Mouse (Mus musculus) neural tube, embryonic 14.5 days (tissue): ENCODE measurements at regions not wholly inside any gene's neighbourhood (a gene's known extent, or its start where the extent isn't known, plus 50 kb on each side); places are given as distances from the start of the nearest gene placed in this dataset.
"Not testable (repeated sequence)": the region's sequence is repeated elsewhere in the genome, so short reads cannot be mapped to it uniquely, and the experiment has no call there.

Experiments used
- ATAC-seq: fragments of 200-750 bp; cut with Nextera tagmentation; 2 replicates; pipeline ENCODE4 v1.8.0; 2017; ENCODE audit warnings: low read depth, mild to moderate bottlenecking, moderate TSS enrichment, moderate library complexity
- H3K27ac ChIP-seq: fragments of 300-500 bp; sonication (generic); 2 replicates; pipeline ENCODE4 v1.5.1; 2014; ENCODE audit warnings: low read depth, mild to moderate bottlenecking, control low read depth, low read length, moderate library complexity, mixed read lengths
- H3K27me3 ChIP-seq: fragments of 300-500 bp; sonication (generic); 2 replicates; pipeline ENCODE4 v1.6.1; 2014; ENCODE audit warnings: low read length; ENCODE audit not compliant: control insufficient read depth, insufficient read depth
- H3K36me3 ChIP-seq: fragments of 300-500 bp; sonication (generic); 2 replicates; pipeline ENCODE4 v1.6.1; 2014; ENCODE audit warnings: low read length, mixed read lengths; ENCODE audit not compliant: control insufficient read depth, insufficient read depth
- H3K4me1 ChIP-seq: fragments of 300-500 bp; sonication (generic); 2 replicates; pipeline ENCODE4 v1.6.1; 2014; ENCODE audit warnings: low read length; ENCODE audit not compliant: control insufficient read depth, insufficient read depth
- H3K4me2 ChIP-seq: fragments of 300-500 bp; sonication (generic); 2 replicates; pipeline ENCODE4 v1.6.1; 2014; ENCODE audit warnings: mild to moderate bottlenecking, low read depth, low read length, control low read depth
- H3K4me3 ChIP-seq: fragments of 300-500 bp; sonication (generic); 2 replicates; pipeline ENCODE4 v1.5.1; 2014; ENCODE audit warnings: low read depth, low read length, control low read depth, mixed read lengths
- H3K9ac ChIP-seq: fragments of 300-500 bp; sonication (generic); replicated peaks from 2 replicates; pipeline ENCODE4 v1.6.1; 2014; ENCODE audit warnings: low read depth, mild to moderate bottlenecking, control low read depth, low read length, mixed read lengths
- H3K9me3 ChIP-seq: fragments of 300-500 bp; sonication (generic); 2 replicates; pipeline ENCODE4 v1.6.1; 2016; ENCODE audit warnings: low read length; ENCODE audit not compliant: control insufficient read depth
- WGBS: fragments of 180-500 bp; shearing (Covaris S2); extraction: QIAGEN DNeasy Blood & Tissue Kit; methylation state at CpG from one replicate; pipeline ENCODE4 v1.1.7; 2014; 5-methylcytosine and 5-hydroxymethylcytosine counted together

- H3K4me3 ChIP-seq, H3K27me3 ChIP-seq, H3K9me3 ChIP-seq, H3K36me3 ChIP-seq, ATAC-seq, H3K4me2 ChIP-seq, H3K9ac ChIP-seq, H3K27ac ChIP-seq, H3K4me1 ChIP-seq: not testable (repeated sequence)
- 93% methylated on average over 2 of the region's 2 CpGs for WGBS
These were observed 339.0 kb downstream of the Dync2h1 start for GRCm38 (mm10) chr9:6845281-6845680.

GRCm38 (mm10) chr9:6834936-6835335 is 349.3 kb downstream of the Dync2h1 start:
- not testable (repeated sequence) for H3K9me3 ChIP-seq, H3K4me3 ChIP-seq, H3K9ac ChIP-seq, H3K27ac ChIP-seq, H3K36me3 ChIP-seq, H3K4me1 ChIP-seq, H3K4me2 ChIP-seq, H3K27me3 ChIP-seq, ATAC-seq
- WGBS: 77% methylated on average over 5 of the region's 5 CpGs

GRCm38 (mm10) chr9:6834470-6834869 is 349.8 kb downstream of the Dync2h1 start:
- no peak for ATAC-seq
- Histone ChIP-seq H3K4me2 (no peak overlapping the region), H3K9ac (no peak overlapping the region), H3K4me3 (no peak overlapping the region), H3K27me3 (no peaks in the 10 kb centered on the region), H3K4me1 (no peaks in the 10 kb centered on the region), H3K9me3 (no peaks in the 10 kb centered on the region), H3K27ac (no peak overlapping the region), H3K36me3 (no peaks in the 10 kb centered on the region)
- WGBS: 75% methylated on average over 5 of the region's 5 CpGs

DNA sequence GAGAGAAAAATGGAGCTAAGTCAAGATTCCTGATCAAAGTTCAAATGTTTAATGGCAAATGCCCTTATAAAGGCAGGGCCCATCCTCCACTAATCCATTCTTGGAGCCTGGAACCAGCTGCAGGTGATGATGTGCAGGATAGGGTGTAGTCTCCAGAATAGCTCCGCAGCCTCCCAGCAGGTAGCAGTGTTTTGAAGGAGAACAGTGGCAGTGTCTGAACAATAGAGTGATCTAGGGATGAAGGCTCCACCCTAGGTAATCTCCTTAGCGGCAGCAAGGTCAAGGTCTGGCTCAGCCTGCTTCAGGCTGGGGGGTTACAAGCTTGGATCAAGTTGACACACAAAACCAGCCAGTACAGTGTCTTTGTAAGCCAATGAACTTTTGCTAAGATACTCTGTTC is 351.4 kb downstream of the Dync2h1 start:
- Histone ChIP-seq H3K4me2 (no peak overlapping the region), H3K27me3 (no peaks in the 10 kb centered on the region), H3K36me3 (no peaks in the 10 kb centered on the region), H3K9ac (no peak overlapping the region), H3K27ac (no peak overlapping the region), H3K4me3 (no peak overlapping the region), H3K4me1 (no peaks in the 10 kb centered on the region), H3K9me3 (no peaks in the 10 kb centered on the region)
- no peak for ATAC-seq
- WGBS: 51% methylated on average over 2 of the region's 2 CpGs

DNA sequence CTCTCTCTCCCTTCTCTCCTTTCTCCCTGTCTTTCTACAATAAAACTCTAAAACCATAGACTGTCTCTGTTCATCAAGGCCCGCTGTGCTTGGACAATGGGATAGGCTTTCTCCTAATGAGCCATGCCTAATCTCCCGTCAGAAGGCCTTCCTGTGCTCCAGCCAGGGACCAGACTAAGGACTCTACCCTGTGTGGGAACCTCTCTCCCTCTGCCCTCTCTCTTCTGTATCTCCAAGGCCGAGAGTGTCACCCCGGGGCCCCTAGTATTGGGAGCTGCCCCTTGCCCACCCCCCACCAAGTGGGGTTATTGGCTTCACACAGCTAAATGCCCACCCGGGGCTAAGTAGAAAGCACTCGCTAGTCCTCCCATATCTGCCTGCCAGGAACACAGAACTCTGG is 352.6 kb downstream of the Dync2h1 start:
- H3K27me3 ChIP-seq, H3K4me1 ChIP-seq, H3K9ac ChIP-seq, H3K36me3 ChIP-seq, H3K9me3 ChIP-seq, H3K4me2 ChIP-seq, ATAC-seq, H3K27ac ChIP-seq, H3K4me3 ChIP-seq: not testable (repeated sequence)
- WGBS: 48% methylated on average over 6 of the region's 6 CpGs

GRCm38 (mm10) chr9:6826581-6826980 is 357.7 kb downstream of the Dync2h1 start:
- peak; percentile 70; the same call in 1 of the 2 replicates for ATAC-seq

DNA sequence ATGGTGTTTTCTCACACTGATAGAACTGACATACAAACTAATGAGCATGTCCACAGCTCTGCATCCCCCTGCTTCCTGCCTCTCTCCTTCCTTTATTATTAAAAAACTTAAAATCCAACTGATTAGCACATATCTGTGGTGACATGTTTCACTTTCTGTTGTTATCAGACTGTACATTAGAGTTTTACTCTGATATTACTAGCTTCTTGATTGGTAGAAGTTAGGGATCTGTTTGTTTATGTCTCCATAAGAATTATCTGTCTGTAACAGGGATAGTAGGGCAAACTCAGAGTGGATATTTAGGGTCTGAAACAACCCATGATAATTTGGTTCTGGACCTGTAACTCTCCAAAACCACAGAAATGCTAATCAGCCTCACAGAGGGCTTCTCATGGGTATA is 358.6 kb downstream of the Dync2h1 start:
- no peak for ATAC-seq
- no peak overlapping the region for H3K4me2 ChIP-seq

More at GRCm38 (mm10) chr9:6826581-6826980, 357.7 kb downstream of the Dync2h1 start:
- Histone ChIP-seq H3K9ac (no peak overlapping the region), H3K4me3 (no peak overlapping the region), H3K36me3 (no peaks in the 10 kb centered on the region), H3K27ac (no peak overlapping the region), H3K4me1 (no peaks in the 10 kb centered on the region), H3K4me2 (no peak overlapping the region), H3K27me3 (no peaks in the 10 kb centered on the region), H3K9me3 (no peaks in the 10 kb centered on the region)
- WGBS: 77% methylated on average over 3 of the region's 3 CpGs

DNA sequence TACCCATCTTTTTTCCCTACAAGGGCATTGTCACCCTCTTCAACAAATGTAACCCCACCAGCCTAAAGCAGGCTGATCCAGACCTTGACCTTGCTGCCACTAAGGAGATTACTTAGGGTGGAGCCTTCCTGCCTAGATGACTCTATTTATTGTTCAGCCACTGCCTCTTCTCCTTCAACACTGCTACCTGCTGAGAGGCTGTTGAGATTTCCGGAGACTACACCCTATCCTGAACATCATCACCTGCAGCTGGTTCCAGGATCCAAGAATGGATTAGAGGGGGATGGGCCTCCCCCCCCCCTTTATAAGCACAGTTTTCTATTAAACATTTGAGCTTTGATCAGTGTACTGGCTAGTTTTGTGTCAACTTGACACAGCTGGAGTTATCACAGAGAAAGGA is 360.3 kb downstream of the Dync2h1 start:
- H3K4me3 ChIP-seq, ATAC-seq, H3K4me2 ChIP-seq, H3K27ac ChIP-seq, H3K4me1 ChIP-seq, H3K27me3 ChIP-seq, H3K9me3 ChIP-seq, H3K9ac ChIP-seq, H3K36me3 ChIP-seq: not testable (repeated sequence)
- 65% methylated on average over 1 of the region's 1 CpGs for WGBS

More for the DNA sequence above, 358.6 kb downstream of the Dync2h1 start:
- Histone ChIP-seq H3K9ac (no peak overlapping the region), H3K4me1 (no peaks in the 10 kb centered on the region), H3K27ac (no peak overlapping the region), H3K27me3 (no peaks in the 10 kb centered on the region), H3K36me3 (no peaks in the 10 kb centered on the region), H3K4me3 (no peak overlapping the region), H3K9me3 (no peaks in the 10 kb centered on the region)

DNA sequence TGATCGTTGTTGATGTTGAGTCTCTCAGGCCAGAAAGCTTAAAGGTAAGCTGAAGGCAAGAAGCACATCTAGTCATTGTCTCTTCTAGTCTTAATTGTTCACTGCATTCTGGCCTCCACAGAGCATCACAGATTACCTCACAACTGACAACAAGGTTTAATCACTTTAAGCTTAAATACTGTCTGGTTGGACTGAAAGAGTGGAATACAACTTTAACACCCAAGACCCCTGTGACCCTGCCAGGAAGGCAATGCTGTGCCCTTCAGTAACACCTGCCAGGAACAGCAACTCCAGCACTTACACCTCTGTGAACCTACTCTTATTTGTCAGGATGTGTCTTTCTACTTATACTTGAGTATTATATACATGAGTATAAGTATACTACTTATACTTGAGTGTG is 360.7 kb downstream of the Dync2h1 start:
- H3K4me3 ChIP-seq: no peak overlapping the region
- H3K4me2 ChIP-seq: no peak overlapping the region
- no peaks in the 10 kb centered on the region for H3K4me1 ChIP-seq
- H3K9me3 ChIP-seq: no peaks in the 10 kb centered on the region
- 80% methylated on average over 1 of the region's 1 CpGs for WGBS
- no peaks in the 10 kb centered on the region for H3K27me3 ChIP-seq
- no peak overlapping the region for H3K9ac ChIP-seq
- H3K36me3 ChIP-seq: no peaks in the 10 kb centered on the region
- ATAC-seq: no peak
- H3K27ac ChIP-seq: no peak overlapping the region

DNA sequence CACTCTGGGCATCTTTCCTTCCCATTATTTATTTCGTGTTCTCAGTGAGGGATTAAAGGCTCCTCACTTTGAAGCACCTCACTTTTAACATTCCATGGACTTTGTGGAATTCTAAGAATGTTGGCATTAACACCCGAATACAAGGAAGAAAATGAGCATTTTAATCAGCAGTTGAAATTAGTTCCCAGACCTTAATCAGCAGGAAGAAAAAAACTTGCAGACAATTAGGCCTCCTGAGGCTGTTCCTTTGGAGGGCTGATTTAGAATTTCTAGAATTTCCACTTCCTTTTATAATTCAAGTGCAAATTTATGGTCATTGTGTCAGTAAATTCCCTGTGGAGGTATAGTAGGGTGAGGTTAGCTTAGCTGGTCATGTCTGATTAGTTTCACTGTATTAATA is 407.6 kb downstream of the Dync2h1 start:
- Histone ChIP-seq H3K27ac (no peak overlapping the region), H3K27me3 (no peaks in the 10 kb centered on the region), H3K36me3 (no peaks in the 10 kb centered on the region), H3K4me3 (no peak overlapping the region), H3K4me1 (no peaks in the 10 kb centered on the region), H3K9ac (no peak overlapping the region), H3K4me2 (no peak overlapping the region), H3K9me3 (no peaks in the 10 kb centered on the region; the same call in 1 of the 2 replicates)
- no peak for ATAC-seq
- 58% methylated on average over 2 of the region's 2 CpGs for WGBS
